Mouse (Mus musculus): ENCODE measurements around the gene Cds1. TPM values are rescaled to one million over a fixed set of nuclear protein-coding genes. Genes with fewer than 3 reads are reported as not detected.
A peak's percentile ranks its signal among the peaks of the same experiment; 100 is the strongest.

Gene Cds1
- polyA plus RNA-seq, 1 experiment = 112 TPM

- Histone ChIP-seq H3K27ac (ENCODE audit: insufficient read depth, low read depth, low read length) (no peak overlapping the region), H3K36me3 (ENCODE audit: control insufficient read depth, insufficient read depth, low read length) (peaks cover 39% of the 10 kb centered on the region), H3K4me3 (ENCODE audit: low read depth, low read length) (no peak overlapping the region), H3K27me3 (ENCODE audit: control insufficient read depth, insufficient read depth, low read length) (no peaks in the 10 kb centered on the region), H3K4me1 (ENCODE audit: control insufficient read depth, insufficient read depth, insufficient read length, low read length) (peaks cover 15% of the 10 kb centered on the region)
- TF ChIP-seq CTCF (IDR thresholded peaks at IDR 0.05; ENCODE audit: extremely low read depth, insufficient read length, insufficient replicate concordance, low read depth, low read length) = no peak
- TF ChIP-seq POLR2A (IDR thresholded peaks at IDR 0.05; ENCODE audit: low read depth, low read length) = no peak
- 82% methylated on average over 7 of the region's 7 CpGs for WGBS
These were observed 86.2 kb downstream of the Cds1 start for GRCm38 (mm10) chr5:101851133-101851532.

GRCm38 (mm10) chr5:101852116-101852680, 87.3 kb downstream of the Cds1 start:
- H3K27ac ChIP-seq (ENCODE audit: insufficient read depth, low read depth, low read length) = no peak overlapping the region
- 95% methylated on average over 21 of the region's 21 CpGs for WGBS
- H3K4me1 ChIP-seq (ENCODE audit: control insufficient read depth, insufficient read depth, insufficient read length, low read length) = peaks cover 11% of the 10 kb centered on the region
- H3K27me3 ChIP-seq (ENCODE audit: control insufficient read depth, insufficient read depth, low read length) = no peaks in the 10 kb centered on the region
- H3K36me3 ChIP-seq (ENCODE audit: control insufficient read depth, insufficient read depth, low read length) = peaks cover 34% of the 10 kb centered on the region
- no peak for TF ChIP-seq CTCF (IDR thresholded peaks at IDR 0.05; ENCODE audit: extremely low read depth, insufficient read length, insufficient replicate concordance, low read depth, low read length)
- no peak for TF ChIP-seq POLR2A (IDR thresholded peaks at IDR 0.05; ENCODE audit: low read depth, low read length)
- no peak overlapping the region for H3K4me3 ChIP-seq (ENCODE audit: low read depth, low read length)

GRCm38 (mm10) chr5:101854100-101854499, 89.2 kb downstream of the Cds1 start:
- no peaks in the 10 kb centered on the region for H3K27me3 ChIP-seq (ENCODE audit: control insufficient read depth, insufficient read depth, low read length)
- 91% methylated on average over 11 of the region's 11 CpGs for WGBS
- no peak for TF ChIP-seq CTCF (IDR thresholded peaks at IDR 0.05; ENCODE audit: extremely low read depth, insufficient read length, insufficient replicate concordance, low read depth, low read length)
- TF ChIP-seq POLR2A (IDR thresholded peaks at IDR 0.05; ENCODE audit: low read depth, low read length) = no peak
- no peaks in the 10 kb centered on the region for H3K4me1 ChIP-seq (ENCODE audit: control insufficient read depth, insufficient read depth, insufficient read length, low read length)
- H3K4me3 ChIP-seq (ENCODE audit: low read depth, low read length) = no peak overlapping the region
- peaks cover 32% of the 10 kb centered on the region for H3K36me3 ChIP-seq (ENCODE audit: control insufficient read depth, insufficient read depth, low read length)
- no peak overlapping the region for H3K27ac ChIP-seq (ENCODE audit: insufficient read depth, low read depth, low read length)

GRCm38 (mm10) chr5:101854667-101855066, 89.7 kb downstream of the Cds1 start:
- Histone ChIP-seq H3K36me3 (ENCODE audit: control insufficient read depth, insufficient read depth, low read length) (peaks cover 31% of the 10 kb centered on the region), H3K4me1 (ENCODE audit: control insufficient read depth, insufficient read depth, insufficient read length, low read length) (no peaks in the 10 kb centered on the region), H3K4me3 (ENCODE audit: low read depth, low read length) (no peak overlapping the region), H3K27ac (ENCODE audit: insufficient read depth, low read depth, low read length) (no peak overlapping the region), H3K27me3 (ENCODE audit: control insufficient read depth, insufficient read depth, low read length) (no peaks in the 10 kb centered on the region)
- WGBS = 80% methylated on average over 7 of the region's 7 CpGs
- TF ChIP-seq POLR2A (IDR thresholded peaks at IDR 0.05; ENCODE audit: low read depth, low read length) (no peak), CTCF (IDR thresholded peaks at IDR 0.05; ENCODE audit: extremely low read depth, insufficient read length, insufficient replicate concordance, low read depth, low read length) (peak; percentile 63; the same call in 1 of the 2 replicates)

- Histone ChIP-seq H3K4me1 (ENCODE audit: control insufficient read depth, insufficient read depth, insufficient read length, low read length) (no peaks in the 10 kb centered on the region), H3K27ac (ENCODE audit: insufficient read depth, low read depth, low read length) (no peak overlapping the region), H3K4me3 (ENCODE audit: low read depth, low read length) (no peak overlapping the region), H3K27me3 (ENCODE audit: control insufficient read depth, insufficient read depth, low read length) (no peaks in the 10 kb centered on the region), H3K36me3 (ENCODE audit: control insufficient read depth, insufficient read depth, low read length) (peaks cover 31% of the 10 kb centered on the region)
- TF ChIP-seq POLR2A (IDR thresholded peaks at IDR 0.05; ENCODE audit: low read depth, low read length) (no peak), CTCF (IDR thresholded peaks at IDR 0.05; ENCODE audit: extremely low read depth, insufficient read length, insufficient replicate concordance, low read depth, low read length) (no peak)
- 90% methylated on average over 16 of the region's 16 CpGs for WGBS
These were observed 90.5 kb downstream of the Cds1 start for GRCm38 (mm10) chr5:101855475-101855874.

- H3K27me3 ChIP-seq (ENCODE audit: control insufficient read depth, insufficient read depth, low read length) = no peaks in the 10 kb centered on the region
- H3K27ac ChIP-seq (ENCODE audit: insufficient read depth, low read depth, low read length) = no peak overlapping the region
- no peak for TF ChIP-seq CTCF (IDR thresholded peaks at IDR 0.05; ENCODE audit: extremely low read depth, insufficient read length, insufficient replicate concordance, low read depth, low read length)
- TF ChIP-seq POLR2A (IDR thresholded peaks at IDR 0.05; ENCODE audit: low read depth, low read length) = no peak
- H3K36me3 ChIP-seq (ENCODE audit: control insufficient read depth, insufficient read depth, low read length) = peaks cover 40% of the 10 kb centered on the region
- H3K4me3 ChIP-seq (ENCODE audit: low read depth, low read length) = no peak overlapping the region
- 95% methylated on average over 10 of the region's 10 CpGs for WGBS
- no peaks in the 10 kb centered on the region for H3K4me1 ChIP-seq (ENCODE audit: control insufficient read depth, insufficient read depth, insufficient read length, low read length)
These were observed 94.0 kb downstream of the Cds1 start for GRCm38 (mm10) chr5:101858891-101859436.

GRCm38 (mm10) chr5:101861786-101862571, 97.0 kb downstream of the Cds1 start:
- H3K36me3 ChIP-seq (ENCODE audit: control insufficient read depth, insufficient read depth, low read length) = peaks cover 38% of the 10 kb centered on the region
- H3K4me1 ChIP-seq (ENCODE audit: control insufficient read depth, insufficient read depth, insufficient read length, low read length) = no peaks in the 10 kb centered on the region
- TF ChIP-seq CTCF (IDR thresholded peaks at IDR 0.05; ENCODE audit: extremely low read depth, insufficient read length, insufficient replicate concordance, low read depth, low read length) (no peak), POLR2A (IDR thresholded peaks at IDR 0.05; ENCODE audit: low read depth, low read length) (no peak)
- H3K4me3 ChIP-seq (ENCODE audit: low read depth, low read length) = no peak overlapping the region
- 90% methylated on average over 18 of the region's 18 CpGs for WGBS
- no peaks in the 10 kb centered on the region for H3K27me3 ChIP-seq (ENCODE audit: control insufficient read depth, insufficient read depth, low read length)
- H3K27ac ChIP-seq (ENCODE audit: insufficient read depth, low read depth, low read length) = no peak overlapping the region

All from small intestine, adult 2 months (tissue).